Mouse (Mus musculus) megakaryocyte, embryonic 14.5 days (primary cell): ENCODE results near the gene Wdr26. TPM values are rescaled to one million over a fixed set of nuclear protein-coding genes. Genes with fewer than 3 reads are reported as not detected.

Experiments used
- H3K27me3 ChIP-seq: replicated peaks from 2 replicates; pipeline ENCODE3; 2012; ENCODE audit warnings: inconsistent platforms
- H3K36me3 ChIP-seq: replicated peaks from 2 replicates; pipeline ENCODE3; 2012; ENCODE audit warnings: low read length, inconsistent platforms, mixed read lengths
- H3K4me1 ChIP-seq: 2 replicates; pipeline ENCODE4 v1.6.1; 2012; ENCODE audit warnings: inconsistent platforms
- H3K4me3 ChIP-seq: replicated peaks from 2 replicates; pipeline ENCODE3; 2012; ENCODE audit warnings: moderate library complexity, mild to moderate bottlenecking, inconsistent platforms
- H3K9me3 ChIP-seq: 2 replicates; pipeline ENCODE4 v1.6.1; 2012; ENCODE audit warnings: inconsistent platforms
- FLI1 ChIP-seq: IDR thresholded peaks from 2 replicates; pipeline ENCODE4 v1.6.1; 2012; ENCODE audit warnings: low read length, inconsistent platforms, mixed read lengths
- GATA1 ChIP-seq: IDR thresholded peaks from 3 replicates; pipeline ENCODE4 v1.6.1; 2012; ENCODE audit warnings: mixed read lengths, low read length, inconsistent platforms, borderline replicate concordance
- polyA plus RNA-seq: library from polyadenylated mRNA; stranded (reverse); fragments of >175 nt; gene quantifications from 2 replicates; pipeline ENCODE4 v1.2.3, GENCODE M21; 2012; ENCODE audit warnings: low replicate concordance; ENCODE audit not compliant: insufficient read depth

Wdr26 gene
- 11.4 and 14.3 TPM in 2 replicates for polyA plus RNA-seq

DNA sequence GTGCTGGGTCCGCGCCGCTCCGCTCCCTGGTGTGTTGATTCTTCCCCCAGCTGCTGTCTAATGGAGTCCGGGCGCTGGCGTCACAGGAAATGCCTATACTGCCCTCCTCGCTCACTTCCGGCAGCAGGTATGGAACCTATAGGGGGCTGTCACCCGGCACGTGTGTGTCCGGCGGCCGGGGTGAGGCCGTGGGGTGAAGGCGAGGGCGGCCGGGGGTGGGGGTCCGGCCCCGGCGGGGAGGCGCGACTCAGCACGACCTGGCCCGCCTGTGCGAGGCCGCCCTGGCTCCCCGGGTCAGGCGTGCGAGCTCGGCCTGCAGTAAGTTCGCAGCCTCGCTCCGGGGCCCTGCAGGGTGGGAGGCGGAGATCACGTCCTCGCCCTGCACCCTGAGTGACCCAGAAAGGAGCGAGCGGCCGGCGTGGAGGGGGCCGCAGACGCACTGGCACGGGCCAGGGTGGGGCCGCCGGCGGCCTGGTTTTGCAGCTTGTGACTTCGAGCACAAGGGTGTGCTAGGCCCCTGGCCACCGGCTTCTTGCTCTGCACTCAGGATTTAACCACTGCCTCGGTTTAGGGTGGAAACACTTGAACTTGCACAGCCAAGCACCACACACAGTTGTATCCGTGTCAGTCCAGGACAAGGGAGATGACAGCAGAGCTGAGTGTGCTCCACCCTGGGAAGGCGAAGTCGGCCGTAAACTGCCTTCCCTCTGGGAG lies at the start of gene Wdr26:
Wdr26 (minus strand) TSS at position 82 of the 714 bp plus-strand sequence.
- no peaks in the 10 kb centered on the region for H3K27me3 ChIP-seq
- peak within 1 kb of the TSS; percentile 96 for H3K4me3 ChIP-seq
- peaks cover 40% of the 10 kb centered on the region for H3K36me3 ChIP-seq
- TF ChIP-seq FLI1 (peak; percentile 26; the same call in 1 of the 2 replicates), GATA1 (no peak)
- peaks cover 55% of the 10 kb centered on the region for H3K4me1 ChIP-seq
- no peaks in the 10 kb centered on the region for H3K9me3 ChIP-seq

DNA sequence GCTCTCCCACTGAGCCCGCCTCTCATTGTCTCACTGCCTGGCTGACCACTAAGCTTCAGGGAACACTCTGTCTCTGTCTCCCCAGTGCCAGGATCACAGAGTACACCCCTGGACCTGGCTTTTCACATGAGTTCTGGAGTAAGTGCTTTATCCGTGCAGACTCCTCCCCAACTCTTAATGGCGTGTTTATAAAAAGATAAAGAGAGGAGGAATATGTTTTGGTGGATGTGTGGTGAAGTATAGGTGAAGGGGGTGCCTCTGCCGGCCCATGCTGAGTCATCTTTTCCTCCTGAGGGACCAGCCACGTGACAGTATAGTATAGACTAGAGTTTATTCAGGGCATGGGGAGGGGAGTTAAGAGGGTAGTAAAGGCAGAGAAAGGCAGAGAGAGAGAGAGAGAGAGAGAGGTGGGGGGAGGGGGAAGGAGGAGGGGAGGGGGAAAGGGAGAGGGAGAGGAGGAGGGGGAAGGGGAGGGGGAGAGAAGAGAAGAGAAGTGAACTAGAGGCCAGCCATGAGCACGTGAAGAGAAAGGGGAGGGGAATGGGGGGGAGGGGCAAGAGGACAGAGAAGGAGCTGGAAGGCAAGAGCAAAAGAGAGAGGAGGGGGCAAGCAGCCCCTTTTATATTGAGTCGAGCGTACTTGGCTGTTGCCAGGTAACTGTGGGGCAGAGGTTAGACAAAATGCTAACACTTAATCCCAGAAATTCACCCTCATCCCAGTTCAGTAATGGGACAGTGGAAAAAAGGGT lies 49.3 kb upstream of the Wdr26 start:
- Histone ChIP-seq H3K36me3 (no peaks in the 10 kb centered on the region), H3K9me3 (no peaks in the 10 kb centered on the region), H3K4me1 (peaks cover 55% of the 10 kb centered on the region), H3K4me3 (no peak overlapping the region), H3K27me3 (no peaks in the 10 kb centered on the region)
- no peak for TF ChIP-seq FLI1
- TF ChIP-seq GATA1: no peak

DNA sequence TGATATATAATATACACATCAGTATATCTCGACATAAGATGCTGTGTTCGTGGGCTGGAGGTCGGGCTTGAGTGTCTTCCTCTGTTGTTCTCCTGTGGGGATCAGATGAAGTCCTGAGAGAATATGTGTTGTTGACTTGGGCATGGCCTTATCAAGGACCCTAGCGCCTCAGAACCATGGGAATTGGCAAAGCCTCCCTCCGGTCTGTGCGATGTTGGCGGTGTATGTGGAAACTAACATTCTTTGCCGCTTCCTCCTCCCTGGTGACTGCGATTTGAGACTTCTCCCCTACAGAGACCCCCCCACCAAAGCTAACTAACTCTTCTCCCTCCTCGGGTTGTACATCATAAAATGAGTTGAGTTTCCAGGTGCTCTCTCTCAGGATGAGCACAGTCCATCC lies 48.6 kb upstream of the Wdr26 start:
- Histone ChIP-seq H3K4me3 (no peak overlapping the region), H3K4me1 (peaks cover 62% of the 10 kb centered on the region)
- TF ChIP-seq FLI1: no peak
- no peak for TF ChIP-seq GATA1

DNA sequence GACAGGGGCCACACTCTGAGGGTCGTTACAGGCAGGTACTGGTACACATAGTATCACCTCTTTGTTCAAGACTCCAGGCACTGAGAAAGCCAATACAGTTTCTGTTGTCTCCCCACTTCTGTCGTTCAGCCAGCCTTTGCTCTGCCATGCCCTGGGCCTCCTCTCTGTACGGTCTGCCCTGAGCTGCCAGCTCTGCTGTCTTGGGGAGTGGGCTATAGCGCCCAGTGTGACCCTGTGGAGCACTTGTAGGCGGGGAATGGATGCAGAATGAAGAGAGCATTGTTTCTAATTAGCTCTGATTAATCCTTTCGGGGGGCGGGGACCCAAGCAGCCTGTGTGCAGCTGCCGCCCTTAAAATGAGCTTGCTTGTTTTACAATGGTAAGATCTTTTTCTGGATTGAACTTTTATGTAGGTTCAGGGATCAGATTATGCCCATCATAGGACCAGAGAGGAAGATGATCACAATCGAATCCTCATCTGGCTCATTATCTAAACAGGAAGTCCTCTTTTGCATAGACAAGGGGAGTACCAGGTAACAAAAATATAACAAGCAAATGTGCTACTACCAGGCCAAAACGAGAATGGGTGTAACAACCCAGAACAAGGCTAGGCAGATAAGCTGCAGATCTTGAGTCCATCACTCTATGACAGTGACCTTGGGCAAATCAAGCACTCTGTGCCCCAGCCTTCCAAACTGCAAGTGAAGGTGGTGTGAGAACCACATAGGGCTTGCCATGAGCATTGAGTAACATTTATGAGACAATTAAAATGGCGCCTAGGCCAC lies 48.0 kb upstream of the Wdr26 start:
- H3K27me3 ChIP-seq: no peaks in the 10 kb centered on the region
- H3K36me3 ChIP-seq: no peaks in the 10 kb centered on the region
- no peak for TF ChIP-seq FLI1
- TF ChIP-seq GATA1: no peak
- H3K4me1 ChIP-seq: peaks cover 68% of the 10 kb centered on the region
- no peaks in the 10 kb centered on the region for H3K9me3 ChIP-seq
- no peak overlapping the region for H3K4me3 ChIP-seq

More for the DNA sequence above, 48.6 kb upstream of the Wdr26 start:
- Histone ChIP-seq H3K36me3 (no peaks in the 10 kb centered on the region), H3K9me3 (no peaks in the 10 kb centered on the region), H3K27me3 (no peaks in the 10 kb centered on the region)

DNA sequence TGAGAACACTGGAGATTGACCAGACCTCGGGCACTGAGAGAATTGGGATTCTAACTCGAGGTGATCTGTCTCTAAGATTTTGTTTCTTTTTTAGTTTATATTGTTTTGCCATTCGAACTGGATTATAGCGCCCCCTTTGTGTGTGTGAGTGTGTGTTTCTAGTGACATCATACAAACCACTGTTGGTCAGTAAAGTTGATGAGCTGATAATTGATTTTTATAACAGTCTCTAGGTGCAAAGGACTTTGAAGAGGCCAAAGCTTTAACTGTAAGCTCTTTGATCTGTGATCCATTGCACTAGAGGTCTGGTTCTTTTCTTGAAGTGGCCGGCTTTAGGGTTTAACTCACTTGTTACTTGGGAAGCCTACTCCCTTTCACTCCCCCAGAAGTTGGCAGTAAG lies 47.3 kb upstream of the Wdr26 start:
- TF ChIP-seq FLI1 (no peak), GATA1 (no peak)
- H3K4me1 ChIP-seq: peaks cover 72% of the 10 kb centered on the region
- no peaks in the 10 kb centered on the region for H3K9me3 ChIP-seq
- H3K4me3 ChIP-seq: no peak overlapping the region
- H3K27me3 ChIP-seq: no peaks in the 10 kb centered on the region
- H3K36me3 ChIP-seq: no peaks in the 10 kb centered on the region

DNA sequence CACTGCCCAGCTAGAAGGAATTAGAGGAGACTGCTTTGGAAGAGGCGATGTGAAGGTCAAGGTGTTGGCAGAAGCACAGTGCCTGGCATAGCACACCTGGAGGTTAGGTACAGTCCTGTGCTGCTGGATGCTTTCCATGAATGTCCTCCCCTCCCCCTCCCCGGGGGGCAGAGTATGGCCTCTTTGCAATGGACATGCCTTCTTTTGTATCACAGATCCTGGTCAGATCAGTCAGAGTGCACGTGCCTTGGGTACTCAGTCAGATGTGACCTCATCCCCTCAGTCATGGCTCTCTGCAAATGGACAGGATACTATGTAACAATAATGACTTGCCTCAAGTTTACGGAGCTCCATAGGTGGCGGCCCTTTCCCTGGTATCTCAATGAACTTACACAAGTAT lies 46.8 kb upstream of the Wdr26 start:
- peaks cover 75% of the 10 kb centered on the region for H3K4me1 ChIP-seq
- no peak for TF ChIP-seq GATA1
- TF ChIP-seq FLI1: no peak
- no peaks in the 10 kb centered on the region for H3K27me3 ChIP-seq
- H3K4me3 ChIP-seq: peak overlapping the region; percentile 38
- no peaks in the 10 kb centered on the region for H3K9me3 ChIP-seq
- no peaks in the 10 kb centered on the region for H3K36me3 ChIP-seq

DNA sequence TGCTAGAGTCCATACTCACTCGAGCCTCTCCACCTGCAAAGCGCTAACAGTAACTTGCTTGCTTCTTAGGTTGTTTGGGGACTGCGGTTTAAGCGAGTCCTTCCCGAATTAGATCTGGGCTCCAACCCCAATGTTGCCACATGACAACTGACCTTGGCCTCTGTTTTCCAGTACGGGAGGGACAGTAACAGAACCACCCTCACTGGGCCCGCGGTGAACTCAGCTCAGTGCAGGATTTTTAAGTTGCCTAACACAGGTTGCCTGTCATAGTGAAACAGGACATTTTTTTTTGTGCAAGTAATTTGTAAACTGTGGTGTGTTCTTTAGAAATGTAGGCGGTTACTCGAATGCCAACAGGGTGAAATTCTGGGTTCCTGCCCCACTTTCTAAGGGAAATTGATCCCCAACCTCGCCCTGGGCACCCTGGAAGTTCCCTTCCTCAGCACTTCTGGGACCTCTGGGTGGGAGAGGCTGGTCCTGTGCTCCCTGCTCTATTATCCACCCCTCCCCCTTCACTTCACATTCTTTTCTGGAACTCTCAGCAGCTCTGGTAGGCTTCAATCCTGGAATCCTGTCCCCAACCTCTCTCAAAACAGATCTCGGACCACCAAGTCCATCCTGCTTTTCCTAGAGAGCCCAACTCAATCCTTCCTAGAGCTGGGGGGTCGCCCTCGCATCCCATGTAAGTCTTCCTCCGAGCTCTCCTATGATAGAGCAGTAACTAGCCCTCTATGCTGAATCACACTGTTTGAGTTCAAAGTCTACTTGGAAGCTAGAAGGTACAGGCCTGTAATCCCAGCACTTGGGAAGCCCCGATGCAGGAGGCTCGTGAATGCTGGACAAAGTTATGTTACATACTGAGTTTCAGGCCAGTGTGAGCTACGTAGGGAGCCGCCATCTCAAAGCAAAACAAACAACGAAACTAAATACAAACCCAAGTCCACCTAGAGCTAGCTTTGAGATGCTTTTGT lies 46.1 kb upstream of the Wdr26 start:
- peaks cover 75% of the 10 kb centered on the region for H3K4me1 ChIP-seq
- no peaks in the 10 kb centered on the region for H3K27me3 ChIP-seq
- no peaks in the 10 kb centered on the region for H3K9me3 ChIP-seq
- no peaks in the 10 kb centered on the region for H3K36me3 ChIP-seq
- TF ChIP-seq GATA1: no peak
- TF ChIP-seq FLI1: no peak
- peak overlapping the region; percentile 92 for H3K4me3 ChIP-seq

DNA sequence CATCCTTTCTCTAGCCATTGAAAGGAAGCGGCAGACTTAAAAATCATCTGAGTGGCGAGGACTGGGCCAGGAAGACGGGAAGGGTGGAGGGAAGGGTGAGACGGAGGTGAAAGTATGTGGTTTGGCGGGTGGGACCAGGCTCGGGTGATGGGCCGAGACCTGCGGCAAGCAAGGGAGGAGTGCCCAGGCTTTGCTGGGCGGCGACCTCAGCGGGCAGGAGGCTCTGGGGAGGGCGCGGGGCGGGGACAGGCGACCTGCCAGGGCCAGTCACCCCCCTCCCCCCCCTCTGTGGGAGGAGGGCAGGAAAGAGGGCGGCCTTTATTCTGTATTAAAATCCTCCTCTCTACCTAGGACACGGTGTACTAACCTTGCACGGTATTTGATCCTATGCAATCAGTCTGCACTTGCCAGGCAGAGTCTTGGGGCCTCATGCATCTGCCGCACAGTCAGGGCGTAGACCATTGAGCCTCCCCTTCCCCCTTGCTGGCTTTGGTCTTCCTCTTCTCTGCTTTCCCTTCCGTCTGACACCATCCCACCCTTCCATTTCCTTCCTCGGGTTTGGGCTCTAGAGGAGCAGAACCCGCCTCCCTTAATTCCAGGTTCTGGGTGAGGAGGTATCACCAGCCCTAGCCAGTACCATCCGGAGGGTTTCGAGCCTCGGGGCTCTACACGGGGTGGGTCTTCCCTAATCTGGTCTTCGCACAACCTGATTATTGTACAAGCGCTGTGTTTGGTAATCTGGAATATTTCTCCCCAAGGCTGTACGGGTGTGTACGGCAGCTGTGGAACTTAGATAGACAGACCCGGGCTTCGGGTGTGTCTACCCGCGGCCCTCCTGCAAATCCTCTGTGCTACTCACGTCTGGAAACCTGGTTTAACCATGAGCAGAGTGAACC lies 45.1 kb upstream of the Wdr26 start:
- H3K27me3 ChIP-seq: no peaks in the 10 kb centered on the region
- TF ChIP-seq FLI1: no peak
- no peak for TF ChIP-seq GATA1
- peak overlapping the region; percentile 92 for H3K4me3 ChIP-seq
- no peaks in the 10 kb centered on the region for H3K36me3 ChIP-seq
- no peaks in the 10 kb centered on the region for H3K9me3 ChIP-seq
- peaks cover 71% of the 10 kb centered on the region for H3K4me1 ChIP-seq
